Mouse (Mus musculus): ENCODE measurements around the gene Vmn2r80. TPM values are rescaled to one million over a fixed set of nuclear protein-coding genes. Genes with fewer than 3 reads are reported as not detected.
"Not testable (repeated sequence)": the region's sequence is repeated elsewhere in the genome, so short reads cannot be mapped to it uniquely, and the experiment has no call there.

Vmn2r80 gene
- not detected in 2 replicates for polyA plus RNA-seq (2015; fragmentation: Nextera tagmentation; extraction: Ambion mirVana)

GRCm38 (mm10) chr10:79148469-79148868, at the start of gene Vmn2r80:
Gene Vmn2r80 (plus strand): TSS chr10:79148769.
- WGBS = 70% methylated on average over 4 of the region's 4 CpGs
- not testable (repeated sequence) for H3K27ac ChIP-seq (ENCODE audit: low read length); H3K27me3 ChIP-seq (ENCODE audit: control insufficient read depth, insufficient read depth, low read length); H3K4me1 ChIP-seq (ENCODE audit: control insufficient read depth, insufficient read depth, low read length); H3K4me3 ChIP-seq (ENCODE audit: low read length); H3K9ac ChIP-seq (ENCODE audit: low read length); H3K9me3 ChIP-seq (replicated peaks; ENCODE audit: control insufficient read depth, low read length); ATAC-seq (replicated peaks; ENCODE audit: extremely low read depth, insufficient read depth, low FRiP score); H3K4me2 ChIP-seq (ENCODE audit: low read depth, low read length); H3K36me3 ChIP-seq (ENCODE audit: control insufficient read depth, insufficient read depth)

- H3K4me1 ChIP-seq (ENCODE audit: control insufficient read depth, insufficient read depth, low read length) = peaks cover 10% of the 10 kb centered on the region
- peak; percentile 68; the same call in 1 of the 2 replicates for ATAC-seq (replicated peaks; ENCODE audit: extremely low read depth, insufficient read depth, low FRiP score)
- 32% methylated on average over 8 of the region's 8 CpGs for WGBS
- peak overlapping the region; percentile 4 for H3K27ac ChIP-seq (ENCODE audit: low read length)
- no peaks in the 10 kb centered on the region for H3K27me3 ChIP-seq (ENCODE audit: control insufficient read depth, insufficient read depth, low read length)
- no peak overlapping the region for H3K9ac ChIP-seq (ENCODE audit: low read length)
- no peaks in the 10 kb centered on the region for H3K9me3 ChIP-seq (replicated peaks; ENCODE audit: control insufficient read depth, low read length)
- no peak overlapping the region for H3K4me2 ChIP-seq (ENCODE audit: low read depth, low read length)
- no peak overlapping the region for H3K4me3 ChIP-seq (ENCODE audit: low read length)
- H3K36me3 ChIP-seq (ENCODE audit: control insufficient read depth, insufficient read depth) = no peaks in the 10 kb centered on the region
Observed at GRCm38 (mm10) chr10:79106325-79107282, 42.0 kb upstream of the Vmn2r80 start.

GRCm38 (mm10) chr10:79107531-79107930, 41.0 kb upstream of the Vmn2r80 start:
- no peak for ATAC-seq (replicated peaks; ENCODE audit: extremely low read depth, insufficient read depth, low FRiP score)

GRCm38 (mm10) chr10:79109156-79109555, 39.4 kb upstream of the Vmn2r80 start:
- no peak overlapping the region for H3K9ac ChIP-seq (ENCODE audit: low read length)
- no peak for ATAC-seq (replicated peaks; ENCODE audit: extremely low read depth, insufficient read depth, low FRiP score)
- no peaks in the 10 kb centered on the region for H3K9me3 ChIP-seq (replicated peaks; ENCODE audit: control insufficient read depth, low read length)
- H3K27ac ChIP-seq (ENCODE audit: low read length) = no peak overlapping the region
- H3K27me3 ChIP-seq (ENCODE audit: control insufficient read depth, insufficient read depth, low read length) = no peaks in the 10 kb centered on the region
- peaks cover 10% of the 10 kb centered on the region for H3K4me1 ChIP-seq (ENCODE audit: control insufficient read depth, insufficient read depth, low read length)
- H3K4me3 ChIP-seq (ENCODE audit: low read length) = no peak overlapping the region
- H3K36me3 ChIP-seq (ENCODE audit: control insufficient read depth, insufficient read depth) = no peaks in the 10 kb centered on the region
- 76% methylated on average over 1 of the region's 1 CpGs for WGBS
- no peak overlapping the region for H3K4me2 ChIP-seq (ENCODE audit: low read depth, low read length)

More at GRCm38 (mm10) chr10:79107531-79107930, 41.0 kb upstream of the Vmn2r80 start:
- H3K27ac ChIP-seq (ENCODE audit: low read length) = no peak overlapping the region
- no peaks in the 10 kb centered on the region for H3K9me3 ChIP-seq (replicated peaks; ENCODE audit: control insufficient read depth, low read length)
- H3K36me3 ChIP-seq (ENCODE audit: control insufficient read depth, insufficient read depth) = no peaks in the 10 kb centered on the region
- H3K4me3 ChIP-seq (ENCODE audit: low read length) = no peak overlapping the region
- WGBS = 56% methylated on average over 2 of the region's 2 CpGs
- H3K27me3 ChIP-seq (ENCODE audit: control insufficient read depth, insufficient read depth, low read length) = no peaks in the 10 kb centered on the region
- H3K4me2 ChIP-seq (ENCODE audit: low read depth, low read length) = no peak overlapping the region
- no peak overlapping the region for H3K9ac ChIP-seq (ENCODE audit: low read length)
- H3K4me1 ChIP-seq (ENCODE audit: control insufficient read depth, insufficient read depth, low read length) = peaks cover 10% of the 10 kb centered on the region

- no peak overlapping the region for H3K4me3 ChIP-seq (ENCODE audit: low read length)
- peaks cover 10% of the 10 kb centered on the region for H3K4me1 ChIP-seq (ENCODE audit: control insufficient read depth, insufficient read depth, low read length)
- WGBS = 93% methylated on average over 5 of the region's 5 CpGs
Observed at GRCm38 (mm10) chr10:79110482-79110881, 38.1 kb upstream of the Vmn2r80 start.

GRCm38 (mm10) chr10:79115085-79115484, 33.5 kb upstream of the Vmn2r80 start:
- H3K4me2 ChIP-seq (ENCODE audit: low read depth, low read length) = no peak overlapping the region
- no peaks in the 10 kb centered on the region for H3K36me3 ChIP-seq (ENCODE audit: control insufficient read depth, insufficient read depth)
- no peak overlapping the region for H3K27ac ChIP-seq (ENCODE audit: low read length)
- H3K27me3 ChIP-seq (ENCODE audit: control insufficient read depth, insufficient read depth, low read length) = no peaks in the 10 kb centered on the region
- no peak for ATAC-seq (replicated peaks; ENCODE audit: extremely low read depth, insufficient read depth, low FRiP score)
- no peak overlapping the region for H3K9ac ChIP-seq (ENCODE audit: low read length)
- H3K9me3 ChIP-seq (replicated peaks; ENCODE audit: control insufficient read depth, low read length) = no peaks in the 10 kb centered on the region
- H3K4me1 ChIP-seq (ENCODE audit: control insufficient read depth, insufficient read depth, low read length) = peaks cover 4% of the 10 kb centered on the region; the same call in 1 of the 2 replicates
- WGBS = 75% methylated on average over 1 of the region's 1 CpGs
- H3K4me3 ChIP-seq (ENCODE audit: low read length) = no peak overlapping the region

More at GRCm38 (mm10) chr10:79110482-79110881, 38.1 kb upstream of the Vmn2r80 start:
- Histone ChIP-seq H3K27ac (ENCODE audit: low read length) (no peak overlapping the region), H3K36me3 (ENCODE audit: control insufficient read depth, insufficient read depth) (no peaks in the 10 kb centered on the region), H3K4me2 (ENCODE audit: low read depth, low read length) (no peak overlapping the region), H3K27me3 (ENCODE audit: control insufficient read depth, insufficient read depth, low read length) (no peaks in the 10 kb centered on the region), H3K9me3 (replicated peaks; ENCODE audit: control insufficient read depth, low read length) (no peaks in the 10 kb centered on the region), H3K9ac (ENCODE audit: low read length) (no peak overlapping the region)
- no peak for ATAC-seq (replicated peaks; ENCODE audit: extremely low read depth, insufficient read depth, low FRiP score)

GRCm38 (mm10) chr10:79116125-79116849, 32.3 kb upstream of the Vmn2r80 start:
- Histone ChIP-seq H3K36me3 (ENCODE audit: control insufficient read depth, insufficient read depth) (no peaks in the 10 kb centered on the region), H3K27ac (ENCODE audit: low read length) (peak overlapping the region; percentile 34), H3K9ac (ENCODE audit: low read length) (no peak overlapping the region), H3K4me1 (ENCODE audit: control insufficient read depth, insufficient read depth, low read length) (peaks cover 4% of the 10 kb centered on the region; the same call in 1 of the 2 replicates), H3K4me2 (ENCODE audit: low read depth, low read length) (no peak overlapping the region), H3K4me3 (ENCODE audit: low read length) (no peak overlapping the region), H3K27me3 (ENCODE audit: control insufficient read depth, insufficient read depth, low read length) (no peaks in the 10 kb centered on the region), H3K9me3 (replicated peaks; ENCODE audit: control insufficient read depth, low read length) (no peaks in the 10 kb centered on the region)
- ATAC-seq (replicated peaks; ENCODE audit: extremely low read depth, insufficient read depth, low FRiP score) = peak; percentile 78
- WGBS = 22% methylated on average over 4 of the region's 4 CpGs

- H3K9me3 ChIP-seq (replicated peaks; ENCODE audit: control insufficient read depth, low read length) = no peaks in the 10 kb centered on the region
- no peaks in the 10 kb centered on the region for H3K4me1 ChIP-seq (ENCODE audit: control insufficient read depth, insufficient read depth, low read length)
- no peak overlapping the region for H3K4me2 ChIP-seq (ENCODE audit: low read depth, low read length)
- H3K27ac ChIP-seq (ENCODE audit: low read length) = no peak overlapping the region
- no peaks in the 10 kb centered on the region for H3K36me3 ChIP-seq (ENCODE audit: control insufficient read depth, insufficient read depth)
- no peak overlapping the region for H3K9ac ChIP-seq (ENCODE audit: low read length)
- no peak overlapping the region for H3K4me3 ChIP-seq (ENCODE audit: low read length)
- no peak for ATAC-seq (replicated peaks; ENCODE audit: extremely low read depth, insufficient read depth, low FRiP score)
- H3K27me3 ChIP-seq (ENCODE audit: control insufficient read depth, insufficient read depth, low read length) = no peaks in the 10 kb centered on the region
Observed at GRCm38 (mm10) chr10:79151602-79152001, 3.0 kb downstream of the Vmn2r80 start.

GRCm38 (mm10) chr10:79199973-79200372, 51.4 kb downstream of the Vmn2r80 start:
- H3K27ac ChIP-seq (ENCODE audit: low read length); H3K4me2 ChIP-seq (ENCODE audit: low read depth, low read length); ATAC-seq (replicated peaks; ENCODE audit: extremely low read depth, insufficient read depth, low FRiP score); H3K27me3 ChIP-seq (ENCODE audit: control insufficient read depth, insufficient read depth, low read length); H3K9me3 ChIP-seq (replicated peaks; ENCODE audit: control insufficient read depth, low read length); H3K9ac ChIP-seq (ENCODE audit: low read length); H3K4me1 ChIP-seq (ENCODE audit: control insufficient read depth, insufficient read depth, low read length); H3K4me3 ChIP-seq (ENCODE audit: low read length); H3K36me3 ChIP-seq (ENCODE audit: control insufficient read depth, insufficient read depth): not testable (repeated sequence)
- WGBS = 68% methylated on average over 1 of the region's 1 CpGs
